Mouse (Mus musculus) bone marrow, adult 2 months (tissue): ENCODE data around the gene Sema3a.

ENCODE experiments used
- CTCF ChIP-seq: fragments of 200-500 bp; IDR thresholded peaks from 2 replicates; pipeline ENCODE4 v1.5.1; 2011; ENCODE audit warnings: low read length, control low read depth; ENCODE audit not compliant: control insufficient read depth, insufficient read depth
- POLR2A ChIP-seq: fragments of 200-500 bp; IDR thresholded peaks from 2 replicates; pipeline ENCODE4 v1.6.1; 2011; ENCODE audit warnings: low read depth, mild to moderate bottlenecking, control low read depth, low read length, borderline replicate concordance; ENCODE audit not compliant: control insufficient read depth

DNA sequence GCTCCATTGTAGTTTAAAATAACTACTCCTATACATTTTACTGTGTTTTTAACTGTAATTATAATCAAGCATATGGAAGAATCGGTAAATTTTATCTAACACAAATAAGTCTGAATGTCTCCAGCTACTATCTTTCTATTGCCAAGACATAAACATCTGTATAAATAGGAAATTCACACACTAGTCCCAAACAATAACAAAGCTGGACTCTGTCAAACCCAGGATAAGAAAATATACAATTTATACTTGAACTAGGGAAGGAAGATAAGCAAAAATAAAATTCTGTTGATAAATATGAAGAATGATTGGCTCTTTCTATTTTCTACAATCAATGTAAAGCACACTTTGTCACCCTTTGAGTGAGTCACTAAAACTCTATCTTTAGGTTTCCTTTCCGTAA, 280.9 kb downstream of the Sema3a start:
- TF ChIP-seq CTCF (no peak), POLR2A (no peak)
